Mouse (Mus musculus) retina, embryonic 14.5 days (tissue): ENCODE measurements around the gene Tdrd9.
A peak's percentile ranks its signal among the peaks of the same experiment; 100 is the strongest.

ENCODE experiments used
- DNase-seq: peaks from one replicate; pipeline ENCODE4 v3.0.0-alpha.2; 2015; ENCODE audit warnings: low spot score

Tdrd9 gene

DNA sequence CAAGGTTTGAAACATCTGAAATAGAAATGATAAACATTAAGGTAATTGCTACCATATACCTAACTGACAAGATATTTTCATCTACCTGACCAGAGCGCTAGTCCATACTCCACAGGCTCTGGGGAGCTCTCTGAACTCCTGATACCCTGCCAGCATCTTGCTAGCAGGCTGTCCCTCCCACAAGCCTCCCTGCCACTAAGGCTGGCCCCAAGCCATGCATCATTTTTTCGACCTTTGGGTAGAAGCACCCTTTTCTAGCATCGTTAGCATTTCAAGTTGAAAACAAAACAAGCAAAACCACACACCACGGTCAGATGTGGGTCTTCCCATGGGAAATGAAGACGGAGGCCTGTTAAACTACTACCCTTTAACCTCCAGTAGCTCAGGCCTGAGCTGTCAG is 8.0 kb upstream of the Tdrd9 start:
- DNase-seq: no peak

DNA sequence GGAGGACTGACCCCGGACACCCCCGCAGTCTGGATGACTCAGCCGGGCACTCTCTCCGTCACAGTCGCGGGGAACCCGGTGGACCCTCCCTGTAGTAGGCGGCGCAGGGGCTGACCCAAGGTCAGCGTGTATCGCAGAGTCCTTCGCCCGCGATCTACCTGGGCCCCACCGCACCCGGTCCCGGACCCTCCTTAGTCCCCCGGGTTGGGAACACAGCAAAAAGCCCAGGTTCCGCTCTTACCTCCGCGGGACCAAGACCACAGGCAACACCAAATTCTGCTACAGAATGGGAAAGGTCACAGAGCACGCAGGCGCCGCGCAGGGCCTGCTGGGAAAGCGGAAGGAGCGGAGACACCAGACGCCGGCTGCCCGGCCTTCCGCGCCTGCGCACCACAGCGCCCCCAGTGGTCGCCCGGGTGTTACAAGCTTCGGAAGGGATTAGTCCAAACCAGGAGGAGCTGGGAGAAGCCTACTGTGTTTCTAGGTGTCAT is 4.6 kb upstream of the Tdrd9 start, which contains the start of gene Atp5mpl:
Gene Atp5mpl (minus strand): TSS at position 295 of the 491 bp plus-strand sequence.
- DNase-seq: peak; percentile 96

DNA sequence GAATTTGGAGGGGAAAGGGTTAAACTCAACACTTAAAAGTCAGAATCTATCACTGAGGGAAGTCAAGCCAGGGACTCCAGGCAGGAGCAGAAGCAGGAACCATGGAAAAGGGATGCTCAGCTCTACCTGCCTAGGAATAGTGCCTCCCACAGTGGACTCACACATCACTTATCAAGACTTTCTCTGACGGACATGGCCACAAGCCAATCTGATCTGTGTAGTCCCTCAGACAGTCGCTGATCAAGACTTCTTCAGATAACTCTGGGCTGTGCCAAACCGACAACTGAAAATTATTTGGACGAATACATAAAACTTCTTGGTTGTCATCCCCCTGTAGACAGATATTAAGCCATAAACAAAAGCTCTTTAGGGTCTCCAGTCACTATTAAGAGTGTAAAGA is 1.3 kb upstream of the Tdrd9 start:
- no peak for DNase-seq

DNA sequence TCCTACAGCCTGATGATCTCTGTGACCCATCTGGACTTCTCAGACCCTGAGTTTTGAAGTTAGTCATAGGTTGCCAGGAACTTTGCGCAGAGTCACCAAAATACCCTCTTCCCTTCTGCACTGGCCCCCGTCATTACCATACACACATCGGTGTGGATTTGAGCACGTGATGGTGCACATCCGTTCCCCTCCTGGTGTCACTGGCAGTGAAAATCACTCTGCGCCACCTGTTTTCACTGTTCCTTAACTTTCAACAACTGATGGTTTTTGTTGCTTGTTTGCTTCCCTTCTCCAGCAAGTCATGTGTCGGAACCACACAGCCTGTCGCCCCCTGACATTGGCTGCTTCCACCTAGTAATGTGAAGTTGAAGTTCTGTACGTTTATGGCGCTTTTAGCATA is 1.1 kb downstream of the Tdrd9 start:
- no peak for DNase-seq

DNA sequence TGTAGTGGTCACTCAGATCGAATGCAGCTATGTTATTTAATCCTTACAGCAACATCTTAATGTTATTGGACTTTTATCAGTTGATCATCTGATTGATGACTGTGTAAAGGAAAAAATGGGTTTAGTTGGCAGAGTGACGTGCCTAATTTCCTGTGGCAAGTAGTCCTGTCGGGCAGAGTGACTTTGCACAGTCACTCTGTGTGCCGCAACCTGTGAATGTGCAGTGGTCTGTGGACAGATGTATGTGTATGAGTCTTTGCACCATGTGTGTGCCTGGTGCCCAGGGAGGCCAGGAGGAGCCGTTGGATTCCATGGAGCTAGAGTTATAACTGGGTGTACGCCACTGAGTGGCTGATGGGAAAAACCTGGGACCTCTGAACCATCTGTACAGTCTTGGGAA is 3.2 kb downstream of the Tdrd9 start:
- DNase-seq: no peak

DNA sequence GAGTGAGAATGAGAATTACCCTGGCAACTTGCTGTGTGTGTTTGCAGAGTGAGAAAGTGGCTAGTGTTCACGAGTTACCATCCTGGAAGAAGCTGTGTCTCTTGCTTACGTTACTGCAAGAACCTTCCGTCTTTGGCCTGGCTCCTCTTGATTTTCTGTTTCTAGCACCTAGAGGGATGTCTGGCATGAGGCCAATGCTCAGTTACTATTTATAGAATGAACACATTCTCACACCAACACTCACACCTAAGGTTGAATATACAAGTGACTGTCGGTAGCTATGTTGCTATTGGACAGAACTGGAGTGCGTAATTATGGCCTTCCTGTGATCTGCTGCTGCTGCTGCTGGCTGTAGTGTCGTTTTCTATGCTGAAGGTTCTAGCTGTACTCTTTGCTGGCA is 5.8 kb downstream of the Tdrd9 start:
- no peak for DNase-seq

DNA sequence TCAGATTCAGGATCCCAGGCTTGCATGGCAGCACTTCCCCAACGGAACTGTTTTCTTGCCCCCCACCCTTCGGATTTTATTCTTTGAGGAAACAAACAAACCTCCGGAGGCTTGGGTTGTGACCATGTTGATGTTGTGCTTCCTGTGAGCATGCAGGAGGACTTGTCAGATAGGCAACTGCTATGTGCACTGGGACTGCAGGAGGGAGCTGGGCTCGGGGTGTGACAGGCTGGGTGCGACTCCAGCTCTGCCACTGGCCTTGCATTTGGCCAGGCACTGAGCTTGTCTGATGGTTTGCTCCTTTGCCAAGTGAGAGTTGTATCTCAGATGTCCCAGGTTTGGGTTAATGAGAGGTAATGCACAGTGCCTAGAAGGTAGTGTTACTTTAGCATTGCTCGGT is 6.9 kb downstream of the Tdrd9 start:
- DNase-seq: no peak

DNA sequence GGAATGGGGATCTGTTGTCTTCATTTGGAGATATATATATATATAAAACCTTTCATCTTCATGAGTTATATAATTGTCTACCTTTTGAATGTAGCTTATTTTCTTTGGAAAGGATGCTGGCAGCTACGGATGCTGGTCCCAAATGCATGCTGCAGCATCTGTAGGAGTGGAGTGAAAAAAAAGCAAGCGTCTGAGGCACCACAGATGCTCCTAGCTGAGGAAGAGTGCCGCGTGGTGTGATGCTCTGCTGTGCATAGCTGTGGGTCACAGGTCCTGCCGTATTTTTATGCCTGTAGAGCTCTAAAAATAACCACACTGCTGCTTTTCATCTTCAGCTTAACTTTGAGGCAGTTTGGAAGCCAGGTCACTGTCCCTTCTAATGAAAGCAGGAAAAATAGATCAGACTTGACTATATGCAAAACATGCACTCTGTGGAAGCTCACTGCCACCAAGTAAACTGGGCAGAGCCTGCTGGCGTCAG is 9.6 kb downstream of the Tdrd9 start, which contains the start of gene Rd3l:
Gene Rd3l (minus strand): TSS at position 431 of the 481 bp plus-strand sequence.
- DNase-seq: no peak

DNA sequence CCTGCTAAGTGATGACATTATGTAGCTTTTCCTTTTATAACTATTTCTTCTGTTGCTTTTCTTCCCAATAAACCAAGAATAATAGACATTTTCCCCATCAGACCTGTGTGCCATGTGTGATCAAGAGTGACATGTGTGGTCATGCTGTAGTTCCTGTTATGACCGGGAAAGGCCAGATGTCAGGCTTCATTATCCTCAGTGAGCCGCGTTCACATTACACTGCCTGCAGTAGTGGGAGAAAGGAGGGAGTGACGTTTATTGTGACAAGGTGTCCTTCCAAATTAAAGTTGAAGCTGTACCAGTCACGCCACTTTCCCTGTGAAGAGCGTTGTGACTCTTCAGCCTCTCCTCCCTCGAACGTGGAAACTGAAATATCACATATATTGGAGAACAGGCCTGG is 10.5 kb downstream of the Tdrd9 start:
- DNase-seq: peak; percentile 69

DNA sequence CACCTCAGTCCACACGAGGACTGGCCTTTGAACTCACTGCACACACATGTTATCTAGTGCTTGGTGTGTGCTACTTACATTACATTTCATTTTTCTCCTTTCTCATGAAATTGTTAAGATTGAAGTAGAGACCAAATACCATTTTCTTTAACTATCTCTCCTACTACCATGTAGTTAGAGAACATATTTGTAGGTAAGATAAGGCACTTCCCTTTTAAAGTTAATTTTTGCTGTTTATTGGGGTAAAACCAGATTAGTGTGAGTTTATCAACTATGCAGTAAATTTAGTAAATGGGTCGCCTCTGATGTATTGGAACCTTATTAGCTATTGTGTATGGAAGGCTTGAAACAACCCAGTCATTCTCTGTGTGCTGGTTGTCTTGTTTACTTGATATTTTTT is 11.8 kb downstream of the Tdrd9 start:
- no peak for DNase-seq

DNA sequence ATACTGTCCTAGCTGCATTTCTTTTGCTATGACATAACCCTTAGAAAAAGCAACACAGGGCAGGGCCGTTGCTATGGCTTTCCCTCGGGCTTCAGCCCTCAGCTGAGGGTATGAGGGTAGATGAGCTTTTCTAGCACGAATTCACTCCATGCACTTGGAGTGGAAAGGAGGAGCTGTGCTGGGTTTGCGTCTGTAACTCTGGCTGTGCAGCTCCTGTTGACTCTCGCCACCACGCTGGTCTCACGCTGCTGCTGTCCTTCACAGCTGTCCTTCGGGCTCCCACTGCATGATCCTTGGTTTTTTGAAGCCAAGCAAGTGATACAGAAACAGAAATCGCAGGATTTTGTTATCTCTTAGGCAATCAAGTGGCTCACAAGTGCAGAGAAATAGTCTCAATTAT is 15.4 kb downstream of the Tdrd9 start:
- DNase-seq: no peak

DNA sequence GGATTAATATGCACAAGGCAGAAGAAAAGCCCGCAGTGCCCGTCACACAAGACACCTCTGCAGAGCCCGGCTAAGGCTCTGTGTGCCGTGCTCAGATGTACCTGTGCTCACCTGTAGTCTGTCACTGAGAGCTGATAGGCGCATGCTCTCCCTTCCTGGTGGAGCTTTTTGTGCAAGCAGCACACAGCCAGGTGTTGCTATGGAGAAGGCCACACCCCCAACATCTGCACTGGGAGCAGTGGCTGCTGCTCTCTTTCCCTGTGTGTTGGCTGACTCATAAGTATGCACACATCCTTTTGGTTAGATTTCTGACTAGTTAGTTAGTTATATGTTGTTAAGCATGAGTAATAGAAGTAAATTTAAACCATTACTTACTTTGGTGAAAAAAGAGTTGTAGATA is 21.3 kb downstream of the Tdrd9 start:
- DNase-seq: no peak

DNA sequence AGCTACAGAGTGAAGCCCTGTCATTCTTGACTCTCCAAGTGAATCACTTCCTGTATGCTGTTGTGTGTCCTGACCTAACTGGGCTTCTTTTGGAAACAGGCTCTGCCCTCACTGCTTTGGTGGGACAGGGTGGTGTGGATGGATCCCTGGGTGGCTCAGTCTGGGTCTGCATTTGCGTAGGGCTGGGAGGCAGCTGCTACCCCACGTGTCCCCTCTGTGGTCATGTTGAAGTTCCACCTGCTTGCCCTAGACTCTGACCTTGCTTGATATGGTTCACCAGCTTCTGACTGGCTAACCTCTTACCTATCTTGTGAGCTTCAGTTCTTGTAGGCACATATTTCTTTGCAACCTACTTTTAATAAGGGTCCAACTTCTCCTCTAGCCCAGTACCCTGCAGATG is 23.8 kb downstream of the Tdrd9 start:
- no peak for DNase-seq

DNA sequence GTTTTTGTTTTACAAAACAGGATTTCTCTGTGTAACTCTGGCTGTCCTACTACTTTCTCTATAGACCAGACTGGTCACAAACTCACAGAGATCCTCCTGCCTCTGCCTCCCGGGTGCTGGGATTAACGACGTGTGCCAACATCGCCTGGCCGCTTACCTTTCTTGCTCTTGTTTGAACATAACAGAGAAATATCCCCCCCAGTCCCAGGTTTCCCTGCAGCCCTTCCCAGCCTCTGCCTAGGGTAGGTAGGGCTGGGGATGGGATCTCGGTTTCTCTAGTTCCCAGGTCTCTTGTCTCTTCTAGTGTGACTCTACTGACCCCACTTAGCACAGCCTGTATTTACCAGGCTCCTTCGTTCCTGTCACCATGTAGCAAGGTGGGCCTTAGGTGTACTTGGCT is 28.4 kb downstream of the Tdrd9 start:
- DNase-seq: no peak

DNA sequence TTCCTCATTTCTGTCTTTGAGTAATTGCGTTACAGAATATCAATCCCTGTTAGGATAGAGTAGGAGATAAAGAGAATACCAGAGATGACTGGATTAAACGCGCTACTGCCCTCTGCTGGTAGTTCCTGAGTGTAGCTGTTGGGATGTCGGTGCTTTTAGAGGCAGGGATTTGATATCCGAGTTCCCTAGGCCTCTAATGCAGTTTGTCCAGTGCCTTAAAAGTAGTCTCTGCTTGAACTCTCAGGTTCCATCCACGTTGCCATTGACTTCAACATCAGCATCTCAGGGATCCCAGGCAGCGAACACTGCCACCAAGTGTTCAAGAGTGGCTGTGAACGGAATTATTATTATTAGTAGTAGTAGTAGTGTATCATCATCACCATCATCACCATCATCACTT is 29.9 kb downstream of the Tdrd9 start:
- peak; percentile 87 for DNase-seq

DNA sequence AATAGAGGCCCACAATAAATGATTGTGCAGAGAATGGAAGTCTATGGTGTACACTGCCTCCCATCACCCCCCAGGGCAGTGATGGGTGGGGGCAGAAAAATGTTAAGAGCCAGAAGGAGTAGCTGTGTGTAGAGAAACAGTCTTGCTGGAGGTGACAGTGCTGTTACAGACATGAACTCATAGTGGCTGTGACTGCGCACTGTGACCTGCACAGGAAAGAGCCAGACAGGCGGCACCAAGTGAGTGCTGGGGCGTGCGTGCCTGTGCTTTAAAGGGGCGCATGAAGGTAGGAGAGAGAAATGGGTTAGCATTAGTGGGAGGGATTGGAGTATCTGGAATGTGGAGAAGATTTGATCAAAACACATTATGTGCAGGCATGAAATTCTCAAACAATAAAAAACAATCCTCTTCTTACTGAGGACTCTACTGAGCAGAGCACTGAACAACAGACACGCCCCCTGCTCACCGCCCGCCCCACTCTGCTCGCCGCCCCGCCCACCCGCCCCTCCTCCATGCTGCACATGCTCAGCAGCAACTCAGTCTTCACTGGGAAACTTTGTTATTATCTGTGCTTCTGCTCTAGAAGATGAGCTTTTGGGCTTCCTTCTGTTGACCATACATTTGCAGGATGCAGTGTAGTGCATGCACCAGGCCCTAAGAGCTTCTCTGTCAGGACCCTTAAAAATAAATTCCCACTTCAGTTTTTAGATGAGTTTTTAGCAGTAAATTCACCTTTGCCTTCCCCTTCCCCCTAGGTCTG is 41.3 kb downstream of the Tdrd9 start:
- no peak for DNase-seq

DNA sequence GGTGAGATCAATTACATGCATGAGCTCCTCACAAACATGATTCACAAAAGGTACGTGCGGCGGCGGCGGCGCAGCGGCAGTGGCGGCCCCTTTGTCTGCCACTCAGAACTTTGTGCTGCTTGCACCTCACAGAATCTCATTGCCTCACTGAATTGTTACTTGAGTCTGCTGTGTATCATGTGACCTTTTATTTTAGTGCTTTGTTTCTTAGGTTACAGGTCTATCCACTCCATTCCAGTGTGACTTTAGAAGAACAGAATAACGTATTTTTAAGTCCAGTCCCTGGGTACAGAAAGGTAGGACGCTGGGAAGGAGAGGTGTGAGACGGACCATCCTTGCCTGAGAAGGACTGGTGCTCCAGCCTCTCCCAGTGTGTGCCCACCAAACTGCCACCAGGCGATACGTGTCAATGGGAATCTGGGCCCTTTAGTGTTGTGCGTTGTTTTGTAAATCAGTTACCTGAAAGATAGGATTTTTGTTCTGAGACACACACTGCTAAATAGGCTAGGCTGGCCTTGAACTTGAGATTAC is 42.0 kb downstream of the Tdrd9 start:
- DNase-seq: no peak

DNA sequence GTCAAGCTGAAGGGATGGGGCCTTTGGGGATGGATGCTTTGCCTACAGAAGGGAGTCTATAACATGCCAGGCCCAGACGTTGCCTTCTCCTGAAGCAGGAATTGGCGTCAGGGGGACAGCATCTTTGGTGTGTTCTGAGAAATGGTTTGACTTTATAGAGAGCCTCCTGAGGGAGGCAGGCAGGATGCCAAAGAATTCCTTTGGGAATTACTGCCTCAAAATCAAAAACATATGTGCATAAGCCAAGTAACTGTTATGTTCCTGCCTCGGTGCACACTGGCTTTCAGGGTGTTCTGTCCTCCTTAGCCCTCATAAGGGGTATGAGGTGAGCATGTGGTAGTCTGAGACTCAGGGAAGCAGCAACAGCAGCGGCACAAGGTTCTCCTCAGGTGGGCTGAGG is 45.0 kb downstream of the Tdrd9 start:
- DNase-seq: no peak

DNA sequence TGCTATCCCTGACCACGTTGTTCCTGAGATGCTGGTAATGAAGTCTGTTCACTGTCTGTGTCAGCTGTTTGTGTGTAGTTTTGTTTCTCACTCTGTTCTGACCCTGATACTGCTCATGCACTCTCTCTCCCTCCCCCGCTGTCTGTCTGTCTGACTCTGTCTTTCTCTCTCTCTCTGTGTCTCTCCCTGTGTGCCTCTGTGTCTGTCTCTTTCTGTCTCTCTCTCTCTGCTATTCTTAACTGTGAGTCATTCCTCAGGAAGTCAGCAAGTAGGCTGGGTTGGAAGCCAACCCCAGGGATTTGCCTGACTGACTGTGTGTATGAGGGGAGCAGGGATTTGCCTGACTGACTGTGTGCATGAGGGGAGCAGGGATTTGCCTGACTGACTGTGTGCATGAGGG is 51.9 kb downstream of the Tdrd9 start:
- DNase-seq: no peak

DNA sequence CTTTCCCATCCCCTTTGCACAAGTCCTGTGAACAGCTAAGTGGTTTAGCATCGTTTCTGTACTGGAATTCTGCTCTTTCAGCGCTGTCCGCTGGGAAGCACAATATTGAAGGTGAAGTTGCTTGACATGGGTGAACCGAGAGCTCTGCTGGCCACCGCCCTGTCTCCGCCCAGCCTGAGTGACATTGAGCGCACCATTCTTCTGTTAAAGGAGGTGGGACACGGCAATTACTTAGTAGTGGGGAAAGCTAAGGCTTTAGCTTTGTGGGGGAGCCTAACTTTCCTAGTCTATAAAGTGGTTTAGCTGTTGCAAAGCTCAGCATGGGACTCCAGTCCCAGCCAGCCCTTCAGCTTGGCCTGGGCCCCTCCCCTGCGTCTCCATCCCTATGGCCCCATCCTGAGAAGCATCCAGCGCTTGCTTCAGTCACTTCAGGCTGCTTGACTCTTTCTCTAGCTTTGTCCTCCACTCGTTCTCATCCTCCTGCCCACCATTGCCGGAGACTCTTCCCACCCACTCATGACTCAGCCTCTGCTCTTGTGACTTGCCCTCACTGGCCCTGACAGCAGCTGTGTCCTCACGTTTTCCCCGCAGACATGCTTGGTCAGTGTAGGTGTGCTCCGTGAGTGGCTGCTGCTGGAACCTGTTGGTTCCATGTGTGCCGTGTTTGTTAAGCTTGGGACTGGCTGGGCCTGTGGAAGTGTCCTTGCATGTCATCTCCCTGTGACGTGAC is 53.4 kb downstream of the Tdrd9 start:
- no peak for DNase-seq

DNA sequence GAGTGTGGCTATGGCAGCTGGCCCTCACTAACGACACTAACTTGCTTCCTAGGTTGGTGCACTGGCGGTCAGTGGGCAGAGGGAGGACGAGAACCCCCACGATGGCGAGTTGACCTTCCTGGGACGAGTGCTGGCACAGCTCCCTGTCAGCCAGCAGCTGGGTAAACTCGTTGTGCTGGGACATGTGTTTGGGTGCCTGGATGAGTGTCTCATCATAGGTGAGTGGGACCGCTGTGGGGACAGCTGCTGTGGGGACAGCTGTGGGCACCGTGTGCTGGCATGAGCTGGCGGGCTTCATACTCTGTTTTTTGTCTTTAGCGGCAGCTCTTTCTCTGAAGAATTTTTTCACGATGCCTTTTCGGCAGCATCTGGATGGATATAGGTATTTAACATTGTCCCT is 54.1 kb downstream of the Tdrd9 start:
- no peak for DNase-seq

DNA sequence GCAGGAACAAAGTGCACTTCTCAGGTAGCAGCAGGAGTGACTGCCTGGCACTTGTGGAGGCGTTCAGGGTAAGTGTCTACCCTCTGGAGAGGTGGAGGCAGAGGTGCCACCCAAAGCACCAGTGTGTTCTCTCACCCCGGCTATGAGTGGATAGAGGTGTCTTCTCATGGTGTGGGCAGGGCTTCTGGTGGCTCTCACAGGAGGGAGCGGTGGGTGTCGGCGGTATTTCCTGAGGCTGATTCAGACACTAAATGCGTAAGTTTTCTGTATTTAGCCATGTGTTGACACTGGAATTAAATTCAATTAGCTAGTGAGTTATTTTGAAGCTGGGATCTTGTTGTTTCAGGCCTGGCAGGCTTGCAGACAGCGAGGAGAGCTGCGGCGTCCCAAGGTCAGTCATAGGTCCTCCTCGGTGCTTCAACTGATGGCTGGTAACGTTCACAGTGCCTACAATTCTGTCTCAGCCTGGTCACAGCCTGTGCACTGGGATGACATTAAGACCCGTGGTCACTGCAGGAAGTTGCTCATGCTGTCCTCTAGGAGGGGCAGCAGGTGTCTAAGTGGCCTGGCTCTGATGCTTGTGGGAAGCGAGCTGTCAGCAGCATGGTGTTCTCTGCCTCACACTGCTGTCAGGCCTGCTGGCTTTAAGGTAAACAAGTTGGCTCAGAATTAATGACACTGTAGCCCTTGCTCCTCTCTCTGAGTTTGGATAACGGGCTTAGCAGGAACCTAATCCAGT is 54.7 kb downstream of the Tdrd9 start:
- no peak for DNase-seq
